Mouse (Mus musculus) liver, embryonic 14.5 days (tissue): ENCODE results near the gene Gm49601.

Experiments used
- CTCF ChIP-seq: IDR thresholded peaks from 2 replicates; pipeline ENCODE4 v1.5.1; 2016; ENCODE audit warnings: antibody characterized with exemption, low read depth, control low read depth
- EP300 ChIP-seq: IDR thresholded peaks from 2 replicates; pipeline ENCODE4 v1.6.1; 2016; ENCODE audit warnings: antibody characterized with exemption, low read depth

- TF ChIP-seq CTCF (no peak), EP300 (no peak)
Measured at GRCm38 (mm10) chr16:18673005-18673404, 46.8 kb upstream of the Gm49601 start.
